ENCODE assay signal across 9 mouse cellular contexts in the genomic region with DNA sequence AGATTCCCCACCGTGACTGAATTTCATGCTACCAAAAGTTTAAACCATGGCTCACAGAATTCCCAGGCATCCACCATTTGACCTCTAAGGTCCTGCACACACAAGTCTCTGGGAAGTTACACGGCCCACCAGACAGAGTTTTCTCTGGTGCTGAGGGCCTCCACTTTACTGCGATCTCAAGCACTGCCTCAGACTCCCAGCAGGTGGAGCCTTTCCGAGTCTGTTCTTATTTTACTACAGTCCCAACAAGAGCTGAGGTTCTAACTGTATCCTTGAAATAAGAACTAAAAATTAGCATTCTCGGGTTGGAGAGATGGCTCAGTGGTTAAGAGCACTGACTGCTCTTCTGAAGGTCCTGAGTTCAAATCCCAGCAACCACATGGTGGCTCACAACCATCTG. TPM values are rescaled to one million over a fixed set of nuclear protein-coding genes. Genes with fewer than 3 reads are reported as not detected.
DNase-seq lines count a peak whose midpoint lies in the region; ATAC-seq lines count a peak whose summit lies in the region.
"Had no signal": no experiment of that assay in that cellular context is flagged by ENCODE, and none has a peak within 500 bp of the region (broad histone marks: within the 10 kb centered on the region; RNA-seq: fewer than 3 reads in every experiment).

No protein-coding gene starts in this region.

- no peaks in the 10 kb centered on the region for H3K4me1 ChIP-seq in forebrain, embryonic 10.5 days
- peaks cover 5% of the 10 kb centered on the region for H3K4me1 ChIP-seq in forebrain, embryonic 15.5 days
- no peaks in the 10 kb centered on the region for H3K4me1 ChIP-seq in liver, embryonic 13.5 days (replicated peaks)
- H3K4me1 ChIP-seq in stomach, embryonic 14.5 days (ENCODE audit: control insufficient read depth, insufficient read depth, low read length), result no peaks in the 10 kb centered on the region

- H3K36me3 ChIP-seq in forebrain, embryonic 10.5 days (replicated peaks), result peaks cover 14% of the 10 kb centered on the region
- no peaks in the 10 kb centered on the region for H3K36me3 ChIP-seq in forebrain, embryonic 15.5 days
- H3K36me3 ChIP-seq in liver, embryonic 13.5 days, result no peaks in the 10 kb centered on the region
- H3K36me3 ChIP-seq in stomach, embryonic 14.5 days (ENCODE audit: control insufficient read depth, insufficient read depth, low read length), result no peaks in the 10 kb centered on the region

- peak; percentile 33 for DNase-seq in forebrain, embryonic 10.5 days (ENCODE audit: extremely low spot score, low spot score)
- peak; percentile 21 for DNase-seq in ovary, postnatal 14 days (ENCODE audit: low spot score)
- DNase-seq in ovary, postnatal 10 days (ENCODE audit: low spot score), result no peak
- DNase-seq in cerebellum, adult 11 months, result peak; percentile 29
- DNase-seq in heart, postnatal 4 days, result peak; percentile 60
- peak; percentile 21 for DNase-seq in liver, embryonic 13.5 days

- H3K9ac ChIP-seq in forebrain, embryonic 15.5 days (replicated peaks), result no peak overlapping the region
- no peak overlapping the region for H3K9ac ChIP-seq in liver, embryonic 13.5 days
- H3K9ac ChIP-seq in stomach, embryonic 14.5 days (replicated peaks; ENCODE audit: low read depth, low read length), result no peak overlapping the region

- no peaks in the 10 kb centered on the region for H3K9me3 ChIP-seq in forebrain, embryonic 10.5 days
- H3K9me3 ChIP-seq in forebrain, embryonic 15.5 days, result no peaks in the 10 kb centered on the region
- no peaks in the 10 kb centered on the region for H3K9me3 ChIP-seq in liver, embryonic 13.5 days (replicated peaks)
- no peaks in the 10 kb centered on the region for H3K9me3 ChIP-seq in stomach, embryonic 14.5 days (ENCODE audit: control insufficient read depth, low read depth, low read length)

- H3K27me3 ChIP-seq in forebrain, embryonic 10.5 days (ENCODE audit: poor library complexity, severe bottlenecking), result no peaks in the 10 kb centered on the region
- H3K27me3 ChIP-seq in forebrain, embryonic 15.5 days, result no peaks in the 10 kb centered on the region
- no peaks in the 10 kb centered on the region for H3K27me3 ChIP-seq in liver, embryonic 13.5 days
- no peaks in the 10 kb centered on the region for H3K27me3 ChIP-seq in stomach, embryonic 14.5 days (ENCODE audit: control insufficient read depth, insufficient read depth, low read length)

- no peak for ATAC-seq in forebrain, embryonic 15.5 days (replicated peaks)
- no peak for ATAC-seq in liver, embryonic 13.5 days (ENCODE audit: low read depth)
- 0 out of 2 replicates have a peak, but pooled peaks have one; percentile 14 for ATAC-seq in stomach, embryonic 14.5 days (ENCODE audit: insufficient number of reproducible peaks, insufficient read depth, low FRiP score, low read depth)

- no peak overlapping the region for H3K27ac ChIP-seq in forebrain, embryonic 10.5 days
- no peak overlapping the region for H3K27ac ChIP-seq in forebrain, embryonic 15.5 days (replicated peaks)
- H3K27ac ChIP-seq in liver, embryonic 13.5 days, result no peak overlapping the region
- H3K27ac ChIP-seq in stomach, embryonic 14.5 days (ENCODE audit: low read length), result no peak overlapping the region

- 67% methylated on average over 5 of the region's 5 CpGs for WGBS in forebrain, embryonic 10.5 days
- 71% methylated on average over 5 of the region's 5 CpGs for WGBS in forebrain, embryonic 15.5 days
- 46% methylated on average over 5 of the region's 5 CpGs for WGBS in liver, embryonic 13.5 days (ENCODE audit: insufficient replicate concordance)
- 57% methylated on average over 5 of the region's 5 CpGs for WGBS in stomach, embryonic 14.5 days

- no peak overlapping the region for H3K4me3 ChIP-seq in forebrain, embryonic 10.5 days
- H3K4me3 ChIP-seq in forebrain, embryonic 15.5 days, result no peak overlapping the region
- H3K4me3 ChIP-seq in liver, embryonic 13.5 days (replicated peaks), result no peak overlapping the region
- no peak overlapping the region for H3K4me3 ChIP-seq in stomach, embryonic 14.5 days (ENCODE audit: low read depth, low read length)

- no peak overlapping the region for H3K4me2 ChIP-seq in forebrain, embryonic 15.5 days (replicated peaks)
- H3K4me2 ChIP-seq in liver, embryonic 13.5 days, result no peak overlapping the region
- no peak overlapping the region for H3K4me2 ChIP-seq in stomach, embryonic 14.5 days (replicated peaks; ENCODE audit: low read depth, low read length)

RNA-seq across cellular contexts. Expression of a gene that starts 15.7 kb away (rescaled TPM):
- polyA plus RNA-seq in forebrain, embryonic 10.5 days (2016; fragmentation: Nextera tagmentation; extraction: Ambion mirVana), result 14.6 and 17.4 TPM in 2 replicates
- polyA plus RNA-seq in forebrain, embryonic 15.5 days (2015; fragmentation: Nextera tagmentation; extraction: Ambion mirVana), result 9.9 and 11.5 TPM in 2 replicates
- total RNA-seq in heart, postnatal 4 days (2021), result 1 to 10 TPM in 1 of 2 experiments, under 1 TPM in 1; 0.86 to 1.4 TPM
- polyA plus RNA-seq in liver, embryonic 13.5 days (2015; fragmentation: Nextera tagmentation; extraction: Ambion mirVana), result 1.6 and 2.1 TPM in 2 replicates
- 10.9 and 11.0 TPM in 2 replicates for polyA plus RNA-seq in stomach, embryonic 14.5 days (2014; fragmentation: Nextera tagmentation; extraction: Ambion mirVana)

RNA-seq across cellular contexts. Expression of a gene that starts 19.9 kb away (rescaled TPM):
- 0.17 TPM in 1 of 2 replicates, not detected in the other for polyA plus RNA-seq in forebrain, embryonic 10.5 days (2016; fragmentation: Nextera tagmentation; extraction: Ambion mirVana)
- 0.32 TPM in 1 of 2 replicates, not detected in the other for polyA plus RNA-seq in forebrain, embryonic 15.5 days (2015; fragmentation: Nextera tagmentation; extraction: Ambion mirVana)
- not detected for total RNA-seq in heart, postnatal 4 days (2021)
- polyA plus RNA-seq in liver, embryonic 13.5 days (2015; fragmentation: Nextera tagmentation; extraction: Ambion mirVana), result not detected in 2 replicates
- not detected in 2 replicates for polyA plus RNA-seq in stomach, embryonic 14.5 days (2014; fragmentation: Nextera tagmentation; extraction: Ambion mirVana)
- total RNA-seq: layer of hippocampus, postnatal 14 days had no signal

RNA-seq across cellular contexts. Expression of a gene that starts 24.9 kb away (rescaled TPM):
- 1.1 and 1.4 TPM in 2 replicates for polyA plus RNA-seq in forebrain, embryonic 10.5 days (2016; fragmentation: Nextera tagmentation; extraction: Ambion mirVana)
- 0.78 and 0.85 TPM in 2 replicates for polyA plus RNA-seq in forebrain, embryonic 15.5 days (2015; fragmentation: Nextera tagmentation; extraction: Ambion mirVana)
- not detected for total RNA-seq in heart, postnatal 4 days (2021)
- polyA plus RNA-seq in liver, embryonic 13.5 days (2015; fragmentation: Nextera tagmentation; extraction: Ambion mirVana), result 0.20 and 0.34 TPM in 2 replicates
- polyA plus RNA-seq in stomach, embryonic 14.5 days (2014; fragmentation: Nextera tagmentation; extraction: Ambion mirVana), result 19.4 and 23.5 TPM in 2 replicates

RNA-seq across cellular contexts. Expression of a gene that starts 46.4 kb away (rescaled TPM):
- polyA plus RNA-seq in forebrain, embryonic 10.5 days (2016; fragmentation: Nextera tagmentation; extraction: Ambion mirVana), result 37.8 and 38.3 TPM in 2 replicates
- polyA plus RNA-seq in forebrain, embryonic 15.5 days (2015; fragmentation: Nextera tagmentation; extraction: Ambion mirVana), result 17.8 and 19.5 TPM in 2 replicates
- 10 to 100 TPM; 12.5 to 14.2 TPM for total RNA-seq in heart, postnatal 4 days (2021)
- 13.1 and 15.2 TPM in 2 replicates for polyA plus RNA-seq in liver, embryonic 13.5 days (2015; fragmentation: Nextera tagmentation; extraction: Ambion mirVana)
- 23.7 and 25.3 TPM in 2 replicates for polyA plus RNA-seq in stomach, embryonic 14.5 days (2014; fragmentation: Nextera tagmentation; extraction: Ambion mirVana)

RNA-seq across cellular contexts. Expression of a gene that starts 46.6 kb away (rescaled TPM):
- 202 and 205 TPM in 2 replicates for polyA plus RNA-seq in forebrain, embryonic 10.5 days (2016; fragmentation: Nextera tagmentation; extraction: Ambion mirVana)
- polyA plus RNA-seq in forebrain, embryonic 15.5 days (2015; fragmentation: Nextera tagmentation; extraction: Ambion mirVana), result 104 and 125 TPM in 2 replicates
- 10 to 100 TPM; 58.0 to 61.1 TPM for total RNA-seq in heart, postnatal 4 days (2021)
- polyA plus RNA-seq in liver, embryonic 13.5 days (2015; fragmentation: Nextera tagmentation; extraction: Ambion mirVana), result 77.7 and 97.1 TPM in 2 replicates
- polyA plus RNA-seq in stomach, embryonic 14.5 days (2014; fragmentation: Nextera tagmentation; extraction: Ambion mirVana), result 174 and 186 TPM in 2 replicates
